Mouse (Mus musculus): ENCODE data around the gene Dqx1. TPM values are rescaled to one million over a fixed set of nuclear protein-coding genes. Genes with fewer than 3 reads are reported as not detected.

Dqx1 gene
- polyA plus RNA-seq, 2 experiments, result 2.9 to 7.7 TPM

DNA sequence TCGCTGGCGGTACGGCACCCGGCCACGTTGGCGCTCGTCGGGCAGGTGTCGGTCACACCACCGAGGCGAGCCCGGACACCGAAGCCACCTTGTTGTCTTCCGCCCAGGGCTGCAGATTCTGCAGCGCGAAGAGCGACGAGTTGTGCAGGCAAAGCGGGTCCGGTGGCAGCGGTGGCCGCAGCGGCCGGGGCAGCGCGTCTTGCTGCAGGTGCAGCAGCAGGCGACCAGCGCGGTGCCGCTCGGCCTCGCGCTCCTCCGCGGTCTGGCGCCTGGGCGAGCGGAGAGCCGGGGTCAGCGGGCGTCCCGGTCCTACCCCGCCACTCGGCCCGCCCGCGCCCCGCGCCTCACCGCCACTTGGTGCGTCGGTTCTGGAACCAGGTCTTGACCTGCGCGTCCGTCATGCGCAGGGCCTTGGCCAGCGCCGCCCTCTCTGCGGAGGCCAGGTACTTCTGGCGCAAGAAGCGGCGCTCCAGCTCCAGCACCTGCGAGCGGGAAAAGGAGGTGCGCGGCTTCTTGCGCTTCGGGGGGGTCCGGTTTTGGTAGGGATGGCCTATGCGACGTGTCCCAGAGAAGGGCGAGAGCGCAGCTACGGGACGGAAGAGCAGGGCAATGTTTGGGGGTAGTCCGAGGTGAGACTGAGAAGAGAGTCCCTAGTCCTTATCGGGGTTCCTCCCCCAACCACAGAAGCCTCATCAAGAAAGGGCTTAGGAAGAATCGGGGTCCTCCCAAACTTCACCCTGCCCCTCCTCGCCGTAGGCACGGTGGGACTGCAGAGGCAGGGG is 11.3 kb downstream of the Dqx1 start:
- DNase-seq (ENCODE audit: low read depth in 3 of 3, low spot score in 3 of 3) (no peak), ATAC-seq (ENCODE audit: insufficient read depth) (no peak)
- Histone ChIP-seq H3K9ac (replicated peaks) (no peak overlapping the region), H3K27me3 (ENCODE audit: control insufficient read depth, insufficient read depth, low read length) (peaks cover 98% of the 10 kb centered on the region), H3K36me3 (replicated peaks; ENCODE audit: control insufficient read depth, insufficient read depth, low read depth) (no peaks in the 10 kb centered on the region), H3K4me2 (ENCODE audit: low read depth) (peak overlapping the region; percentile 31), H3K27ac (no peak overlapping the region), H3K9me3 (ENCODE audit: control insufficient read depth, low read length) (no peaks in the 10 kb centered on the region), H3K4me3 (ENCODE audit: insufficient read depth in 1 of 2, low read depth in 2 of 2, low read length in 2 of 2) (peak overlapping the region in 1 of 2 experiments; percentile 16; a peak in 2 of 4 replicates), H3K4me1 (replicated peaks; ENCODE audit: control insufficient read depth in 2 of 2, insufficient read depth in 2 of 2, low read length in 1 of 2) (no peaks in the 10 kb centered on the region)
- TF ChIP-seq CTCF (IDR thresholded peaks at IDR 0.05; ENCODE audit: low read depth), result no peak
- TF ChIP-seq EP300 (IDR thresholded peaks at IDR 0.05; ENCODE audit: low read depth), result no peak
- 2% methylated on average over 81 of the region's 81 CpGs for whole genome bisulfite sequencing (ENCODE audit: insufficient replicate concordance)

DNA sequence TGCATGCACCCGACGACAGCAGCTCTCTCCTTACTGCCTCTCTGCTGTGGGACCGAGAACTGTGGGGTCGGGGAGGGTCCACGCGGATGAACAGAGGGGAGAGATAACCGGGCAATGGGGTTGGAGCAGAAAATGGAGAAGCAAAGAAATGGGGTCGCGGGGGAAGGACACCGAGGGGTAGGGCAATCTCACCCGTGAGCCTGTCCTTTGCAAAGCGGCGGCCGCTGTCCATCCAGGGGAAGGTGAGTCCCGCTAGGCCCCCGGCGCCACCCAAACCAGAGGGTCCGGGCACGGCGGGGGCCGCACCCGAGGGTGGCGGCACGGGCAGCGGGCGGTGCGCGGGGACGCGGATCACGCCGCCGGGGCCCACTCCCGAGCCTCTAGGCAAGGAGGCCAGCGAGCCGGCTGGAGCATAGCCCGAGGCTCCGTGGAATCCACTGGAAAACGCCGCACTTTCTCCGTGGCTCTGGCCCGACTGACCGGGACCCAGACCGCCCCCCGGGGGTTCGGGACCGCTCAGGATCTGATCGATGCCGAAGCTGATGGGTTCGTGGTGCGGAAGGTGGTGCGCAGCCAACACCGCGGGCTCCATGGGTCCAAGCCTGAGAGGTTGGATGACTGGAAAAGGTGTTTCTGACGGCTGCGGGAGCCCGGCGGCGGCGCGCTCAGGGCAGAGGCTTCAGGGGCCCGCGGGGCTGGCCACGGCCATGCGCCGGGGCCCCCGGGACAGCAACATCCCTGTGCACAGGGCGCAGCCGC is 12.0 kb downstream of the Dqx1 start:
- ATAC-seq (ENCODE audit: insufficient read depth), result no peak
- Histone ChIP-seq H3K4me1 (replicated peaks; ENCODE audit: control insufficient read depth in 2 of 2, insufficient read depth in 2 of 2, low read length in 1 of 2) (no peaks in the 10 kb centered on the region), H3K36me3 (replicated peaks; ENCODE audit: control insufficient read depth, insufficient read depth, low read depth) (no peaks in the 10 kb centered on the region), H3K4me2 (ENCODE audit: low read depth) (no peak overlapping the region; the same call in 1 of the 2 replicates), H3K9ac (replicated peaks) (no peak overlapping the region), H3K4me3 (ENCODE audit: insufficient read depth in 1 of 2, low read depth in 2 of 2, low read length in 2 of 2) (peak overlapping the region in 1 of 2 experiments; percentile 3; a peak in 1 of 4 replicates), H3K9me3 (ENCODE audit: control insufficient read depth, low read length) (no peaks in the 10 kb centered on the region), H3K27me3 (ENCODE audit: control insufficient read depth, insufficient read depth, low read length) (peaks cover 98% of the 10 kb centered on the region), H3K27ac (no peak overlapping the region)
- DNase-seq (ENCODE audit: low read depth in 3 of 3, low spot score in 3 of 3), result no peak
- TF ChIP-seq CTCF (IDR thresholded peaks at IDR 0.05; ENCODE audit: low read depth) (no peak), EP300 (IDR thresholded peaks at IDR 0.05; ENCODE audit: low read depth) (no peak)
- 2% methylated on average over 69 of the region's 69 CpGs for WGBS (ENCODE audit: insufficient replicate concordance)

- Histone ChIP-seq H3K4me2 (ENCODE audit: low read depth) (peak within 1 kb of the TSS; percentile 8; the same call in 1 of the 2 replicates), H3K4me1 (replicated peaks; ENCODE audit: control insufficient read depth in 2 of 2, insufficient read depth in 2 of 2, low read length in 1 of 2) (no peaks in the 10 kb centered on the region), H3K36me3 (replicated peaks; ENCODE audit: control insufficient read depth, insufficient read depth, low read depth) (no peaks in the 10 kb centered on the region), H3K4me3 (ENCODE audit: insufficient read depth in 1 of 2, low read depth in 2 of 2, low read length in 2 of 2) (peak within 1 kb of the TSS in 1 of 2 experiments; percentile 16; a peak in 1 of 4 replicates), H3K27me3 (ENCODE audit: control insufficient read depth, insufficient read depth, low read length) (peaks cover 96% of the 10 kb centered on the region), H3K9ac (replicated peaks) (no peak within 1 kb of the TSS), H3K27ac (no peak within 1 kb of the TSS), H3K9me3 (ENCODE audit: control insufficient read depth, low read length) (no peaks in the 10 kb centered on the region)
- TF ChIP-seq CTCF (IDR thresholded peaks at IDR 0.05; ENCODE audit: low read depth) (no peak), EP300 (IDR thresholded peaks at IDR 0.05; ENCODE audit: low read depth) (no peak)
- DNase-seq (ENCODE audit: low read depth in 3 of 3, low spot score in 3 of 3) (no peak), ATAC-seq (ENCODE audit: insufficient read depth) (no peak)
- 1% methylated on average over 10 of the region's 10 CpGs for whole genome bisulfite sequencing (ENCODE audit: insufficient replicate concordance)
These were observed 12.4 kb downstream of the Dqx1 start, which contains the start of gene Tlx2 for GRCm38 (mm10) chr6:83070247-83070310. Gene Tlx2, minus strand, starts transcription at chr6:83070293.

- Histone ChIP-seq H3K4me2 (ENCODE audit: low read depth) (peak overlapping the region; percentile 8; the same call in 1 of the 2 replicates), H3K4me3 (ENCODE audit: insufficient read depth in 1 of 2, low read depth in 2 of 2, low read length in 2 of 2) (peak overlapping the region in 1 of 2 experiments; percentile 16; a peak in 1 of 4 replicates)
- no peak for ATAC-seq (ENCODE audit: insufficient read depth)
These were observed 12.9 kb downstream of the Dqx1 start for GRCm38 (mm10) chr6:83070311-83071219.

More at GRCm38 (mm10) chr6:83070311-83071219, 12.9 kb downstream of the Dqx1 start:
- no peak overlapping the region for H3K27ac ChIP-seq
- DNase-seq (ENCODE audit: low read depth in 3 of 3, low spot score in 3 of 3), result no peak
- 2% methylated on average over 58 of the region's 58 CpGs for WGBS (ENCODE audit: insufficient replicate concordance)
- H3K9me3 ChIP-seq (ENCODE audit: control insufficient read depth, low read length), result no peaks in the 10 kb centered on the region
- H3K9ac ChIP-seq (replicated peaks), result no peak overlapping the region
- no peak for TF ChIP-seq EP300 (IDR thresholded peaks at IDR 0.05; ENCODE audit: low read depth)
- H3K4me1 ChIP-seq (replicated peaks; ENCODE audit: control insufficient read depth in 2 of 2, insufficient read depth in 2 of 2, low read length in 1 of 2), result no peaks in the 10 kb centered on the region
- no peaks in the 10 kb centered on the region for H3K36me3 ChIP-seq (replicated peaks; ENCODE audit: control insufficient read depth, insufficient read depth, low read depth)
- H3K27me3 ChIP-seq (ENCODE audit: control insufficient read depth, insufficient read depth, low read length), result peaks cover 96% of the 10 kb centered on the region

Data from liver, embryonic 14.5 days (tissue).